Mouse (Mus musculus): ENCODE measurements at regions not wholly inside any gene's neighbourhood (a gene's known extent, or its start where the extent isn't known, plus 50 kb on each side); places are given as distances from the start of the nearest gene placed in this dataset.

DNA sequence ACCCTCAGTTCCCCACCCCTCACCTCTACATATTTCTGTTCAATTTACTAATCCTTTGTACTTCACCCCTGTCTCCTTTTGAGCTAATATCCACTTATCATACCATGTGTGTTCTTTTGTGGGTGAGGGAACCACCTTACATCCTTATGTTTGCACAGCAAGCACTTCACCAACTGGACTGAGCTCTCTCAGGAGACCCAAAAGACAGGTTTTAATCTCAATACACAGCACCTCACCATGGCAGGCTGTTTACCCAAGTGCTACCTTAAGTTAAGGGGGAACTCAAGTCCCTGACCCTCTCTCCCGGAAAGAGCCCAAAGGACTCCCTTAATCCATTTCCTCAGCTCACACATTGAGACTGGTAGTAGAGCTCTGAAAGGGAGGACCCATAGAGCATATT lies 62.3 kb upstream of the Agr3 start:
- 89% methylated on average over 1 of the region's 1 CpGs for WGBS
- no peaks in the 10 kb centered on the region for H3K9me3 ChIP-seq (ENCODE audit: control insufficient read depth, low read length)
- H3K4me3 ChIP-seq (replicated peaks; ENCODE audit: low read length): no peak overlapping the region
- no peak overlapping the region for H3K27ac ChIP-seq
- no peak overlapping the region for H3K9ac ChIP-seq
- no peaks in the 10 kb centered on the region for H3K4me1 ChIP-seq (replicated peaks; ENCODE audit: control insufficient read depth, insufficient read depth, low read length)
- no peak for ATAC-seq (ENCODE audit: low FRiP score)
- no peaks in the 10 kb centered on the region for H3K27me3 ChIP-seq (ENCODE audit: control insufficient read depth, insufficient read depth, low read length)
- H3K36me3 ChIP-seq (replicated peaks; ENCODE audit: control insufficient read depth, insufficient read depth): no peaks in the 10 kb centered on the region
- no peak for DNase-seq (ENCODE audit: low spot score)
- H3K4me2 ChIP-seq (replicated peaks): no peak overlapping the region

DNA sequence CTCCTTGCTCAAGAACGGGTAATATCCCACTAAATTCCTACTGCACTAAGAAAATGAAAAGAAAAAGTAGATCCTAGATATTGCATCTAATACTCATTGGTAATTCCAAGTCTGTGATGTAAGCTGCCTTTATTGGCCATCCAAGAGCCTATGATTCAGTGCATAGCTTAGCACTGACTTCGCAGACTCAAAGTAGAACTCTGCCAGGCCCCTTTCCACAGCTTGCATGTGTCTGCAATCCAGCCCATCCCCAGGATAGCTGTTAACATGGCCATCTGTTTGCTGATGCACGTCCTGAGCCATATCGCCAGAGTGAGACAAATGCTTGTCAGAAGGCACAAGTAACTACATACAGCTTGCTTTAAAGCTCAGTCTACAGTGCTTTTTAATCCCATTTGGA lies 72.3 kb upstream of the Agr3 start:
- H3K27ac ChIP-seq: no peak overlapping the region
- 79% methylated on average over 4 of the region's 4 CpGs for WGBS
- H3K4me3 ChIP-seq (replicated peaks; ENCODE audit: low read length): no peak overlapping the region
- H3K9me3 ChIP-seq (ENCODE audit: control insufficient read depth, low read length): no peaks in the 10 kb centered on the region
- H3K36me3 ChIP-seq (replicated peaks; ENCODE audit: control insufficient read depth, insufficient read depth): no peaks in the 10 kb centered on the region
- H3K4me1 ChIP-seq (replicated peaks; ENCODE audit: control insufficient read depth, insufficient read depth, low read length): no peaks in the 10 kb centered on the region
- no peak for ATAC-seq (ENCODE audit: low FRiP score)
- no peak for DNase-seq (ENCODE audit: low spot score)
- H3K4me2 ChIP-seq (replicated peaks): no peak overlapping the region
- H3K9ac ChIP-seq: no peak overlapping the region
- H3K27me3 ChIP-seq (ENCODE audit: control insufficient read depth, insufficient read depth, low read length): no peaks in the 10 kb centered on the region

DNA sequence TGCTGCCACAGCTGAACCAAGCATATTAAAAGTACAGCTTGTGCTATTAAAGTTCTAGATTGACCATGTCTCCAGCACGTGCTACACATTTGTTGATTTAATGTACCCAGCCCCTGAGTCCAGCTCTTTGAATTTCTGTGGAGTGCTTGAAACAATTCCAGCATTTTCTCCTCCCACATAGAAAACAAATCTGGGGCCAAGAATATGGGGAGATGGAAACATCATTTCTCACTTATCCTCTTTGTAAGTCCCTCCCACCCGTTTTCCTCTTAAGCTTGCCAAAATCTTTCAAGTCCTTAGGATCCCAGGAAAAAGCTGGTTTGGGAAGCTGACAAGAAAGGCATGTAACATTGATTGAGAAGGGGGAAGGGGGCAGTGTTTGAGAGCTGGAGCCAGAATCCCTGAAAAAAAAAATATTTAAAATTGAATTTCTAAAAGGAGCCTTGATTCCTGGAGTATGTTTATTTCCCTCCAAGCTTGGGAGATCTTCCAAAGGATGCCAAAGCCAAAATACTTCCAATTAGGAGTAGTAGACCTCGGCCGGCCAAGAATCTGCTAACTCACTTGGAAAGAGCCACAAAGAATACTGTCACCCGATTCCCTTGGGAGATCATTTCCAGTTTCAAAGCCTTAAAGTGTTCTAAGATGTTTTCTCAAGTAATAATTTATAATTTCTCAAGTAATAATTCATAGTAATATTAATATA lies 78.4 kb upstream of the Agr3 start:
- no peak for ATAC-seq (ENCODE audit: low FRiP score)
- 81% methylated on average over 5 of the region's 5 CpGs for WGBS

DNA sequence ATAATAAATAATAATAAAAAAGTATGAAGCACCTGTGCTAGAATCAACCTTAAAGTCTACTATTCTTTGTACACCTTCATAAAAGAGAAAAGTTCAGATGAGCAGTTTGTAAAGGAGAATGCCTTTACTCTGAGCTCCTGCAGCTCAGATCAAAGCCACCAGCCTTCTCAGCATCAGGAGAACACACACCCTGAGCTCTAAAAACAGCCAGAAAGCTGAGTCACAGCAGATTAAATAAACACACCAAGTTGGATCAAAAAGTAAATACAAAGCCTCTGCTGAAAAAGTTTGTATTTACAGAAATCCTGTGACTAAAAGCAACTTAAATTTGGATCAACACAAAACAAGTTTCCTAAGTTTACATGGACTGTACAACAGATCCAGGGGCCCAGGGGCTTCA lies 88.5 kb upstream of the Agr3 start:
- no peak overlapping the region for H3K4me2 ChIP-seq (replicated peaks)
- no peaks in the 10 kb centered on the region for H3K9me3 ChIP-seq (ENCODE audit: control insufficient read depth, low read length)
- H3K9ac ChIP-seq: no peak overlapping the region
- no peaks in the 10 kb centered on the region for H3K36me3 ChIP-seq (replicated peaks; ENCODE audit: control insufficient read depth, insufficient read depth)
- DNase-seq (ENCODE audit: low spot score): no peak
- no peak for ATAC-seq (ENCODE audit: low FRiP score)
- H3K27me3 ChIP-seq (ENCODE audit: control insufficient read depth, insufficient read depth, low read length): no peaks in the 10 kb centered on the region
- H3K27ac ChIP-seq: no peak overlapping the region
- no peak overlapping the region for H3K4me3 ChIP-seq (replicated peaks; ENCODE audit: low read length)
- H3K4me1 ChIP-seq (replicated peaks; ENCODE audit: control insufficient read depth, insufficient read depth, low read length): no peaks in the 10 kb centered on the region

More for the DNA sequence above, 78.4 kb upstream of the Agr3 start:
- Histone ChIP-seq H3K27me3 (ENCODE audit: control insufficient read depth, insufficient read depth, low read length) (no peaks in the 10 kb centered on the region), H3K9ac (no peak overlapping the region), H3K4me2 (replicated peaks) (no peak overlapping the region), H3K4me3 (replicated peaks; ENCODE audit: low read length) (no peak overlapping the region), H3K27ac (no peak overlapping the region), H3K36me3 (replicated peaks; ENCODE audit: control insufficient read depth, insufficient read depth) (no peaks in the 10 kb centered on the region), H3K4me1 (replicated peaks; ENCODE audit: control insufficient read depth, insufficient read depth, low read length) (no peaks in the 10 kb centered on the region), H3K9me3 (ENCODE audit: control insufficient read depth, low read length) (no peaks in the 10 kb centered on the region)
- DNase-seq (ENCODE audit: low spot score): peak; percentile 29

DNA sequence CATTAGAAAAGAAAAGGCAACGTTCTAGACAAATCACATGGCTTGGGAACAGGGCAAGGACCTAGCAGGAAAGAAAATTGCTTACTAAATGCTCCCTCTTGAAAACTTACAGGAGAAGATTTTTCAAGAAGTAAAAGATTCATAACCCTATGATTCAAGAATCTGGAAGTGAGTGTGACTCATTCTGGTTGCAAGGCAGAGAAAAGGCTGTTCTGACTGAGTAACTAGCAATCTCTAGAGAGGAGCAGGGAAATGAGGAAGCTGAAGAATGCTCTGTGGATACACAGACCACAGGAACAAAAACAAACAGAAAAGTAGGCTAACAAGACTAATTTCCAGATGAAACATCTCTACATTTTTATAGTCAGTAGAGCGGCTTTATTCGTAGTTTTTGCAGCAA lies 92.1 kb upstream of the Agr3 start:
- Histone ChIP-seq H3K4me1 (replicated peaks; ENCODE audit: control insufficient read depth, insufficient read depth, low read length) (no peaks in the 10 kb centered on the region), H3K36me3 (replicated peaks; ENCODE audit: control insufficient read depth, insufficient read depth) (no peaks in the 10 kb centered on the region), H3K9ac (no peak overlapping the region), H3K27ac (no peak overlapping the region), H3K4me2 (replicated peaks) (no peak overlapping the region), H3K27me3 (ENCODE audit: control insufficient read depth, insufficient read depth, low read length) (no peaks in the 10 kb centered on the region), H3K9me3 (ENCODE audit: control insufficient read depth, low read length) (no peaks in the 10 kb centered on the region), H3K4me3 (replicated peaks; ENCODE audit: low read length) (no peak overlapping the region)
- 86% methylated on average over 3 of the region's 3 CpGs for WGBS
- ATAC-seq (ENCODE audit: low FRiP score) (no peak), DNase-seq (ENCODE audit: low spot score) (no peak)

DNA sequence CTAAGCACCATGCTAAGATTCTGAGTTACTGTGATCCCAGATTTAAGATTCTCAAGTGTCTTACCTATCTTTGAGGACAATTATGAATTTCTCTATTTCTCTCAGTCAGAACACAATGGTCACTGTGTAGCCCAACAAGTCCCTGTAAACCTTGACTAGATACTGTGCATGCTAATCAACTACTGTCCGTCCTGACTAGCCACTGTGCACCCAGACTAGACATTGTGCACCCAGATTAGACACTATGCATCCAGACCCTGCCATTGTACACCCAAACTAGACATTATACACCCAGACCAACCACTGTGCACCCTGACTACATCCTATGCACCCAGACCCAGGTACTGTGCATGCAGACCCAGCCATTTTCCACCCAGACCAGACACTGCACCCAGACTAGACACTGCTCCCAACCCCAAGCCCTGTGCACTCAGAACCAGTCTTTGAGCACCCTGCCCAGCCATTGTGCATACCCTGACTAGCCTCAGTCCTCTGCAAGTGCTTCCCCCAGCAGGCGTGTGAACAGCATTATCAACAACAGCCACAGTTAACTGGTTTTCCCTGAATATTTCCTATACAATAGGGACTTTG lies 93.4 kb upstream of the Agr3 start:
- WGBS: 72% methylated on average over 2 of the region's 2 CpGs
- no peak overlapping the region for H3K4me3 ChIP-seq (replicated peaks; ENCODE audit: low read length)

DNA sequence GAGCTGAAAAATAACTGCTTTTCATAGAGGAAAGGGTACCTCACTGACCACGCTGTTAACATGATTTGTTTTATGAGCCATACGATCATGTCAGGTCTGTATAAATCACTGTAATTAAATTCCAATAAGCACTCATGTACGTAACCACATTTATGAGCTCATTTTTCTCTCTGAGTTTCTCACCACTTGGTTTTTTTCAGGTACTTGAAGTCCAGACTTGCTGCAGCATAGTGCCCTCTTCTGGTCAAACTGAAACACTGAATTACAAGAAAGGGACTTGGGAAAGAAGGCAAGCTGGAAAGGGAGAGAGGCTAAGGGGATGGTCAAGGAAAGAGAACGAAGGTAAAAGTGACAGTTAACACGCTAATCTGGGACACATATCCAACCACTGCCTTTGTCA lies 94.2 kb upstream of the Agr3 start:
- no peak overlapping the region for H3K4me2 ChIP-seq (replicated peaks)
- H3K36me3 ChIP-seq (replicated peaks; ENCODE audit: control insufficient read depth, insufficient read depth): no peaks in the 10 kb centered on the region
- WGBS: 20% methylated on average over 5 of the region's 5 CpGs
- peak; percentile 44 for ATAC-seq (ENCODE audit: low FRiP score)
- peak; percentile 71 for DNase-seq (ENCODE audit: low spot score)
- H3K9ac ChIP-seq: no peak overlapping the region
- no peak overlapping the region for H3K27ac ChIP-seq
- H3K27me3 ChIP-seq (ENCODE audit: control insufficient read depth, insufficient read depth, low read length): no peaks in the 10 kb centered on the region
- H3K9me3 ChIP-seq (ENCODE audit: control insufficient read depth, low read length): no peaks in the 10 kb centered on the region
- H3K4me3 ChIP-seq (replicated peaks; ENCODE audit: low read length): no peak overlapping the region
- H3K4me1 ChIP-seq (replicated peaks; ENCODE audit: control insufficient read depth, insufficient read depth, low read length): no peaks in the 10 kb centered on the region

More for the DNA sequence above, 93.4 kb upstream of the Agr3 start:
- Histone ChIP-seq H3K9ac (no peak overlapping the region), H3K4me2 (replicated peaks) (no peak overlapping the region), H3K27ac (no peak overlapping the region), H3K4me1 (replicated peaks; ENCODE audit: control insufficient read depth, insufficient read depth, low read length) (no peaks in the 10 kb centered on the region), H3K27me3 (ENCODE audit: control insufficient read depth, insufficient read depth, low read length) (no peaks in the 10 kb centered on the region), H3K36me3 (replicated peaks; ENCODE audit: control insufficient read depth, insufficient read depth) (no peaks in the 10 kb centered on the region), H3K9me3 (ENCODE audit: control insufficient read depth, low read length) (no peaks in the 10 kb centered on the region)
- ATAC-seq (ENCODE audit: low FRiP score): peak; percentile 49; the same call in 1 of the 2 replicates
- DNase-seq (ENCODE audit: low spot score): no peak

DNA sequence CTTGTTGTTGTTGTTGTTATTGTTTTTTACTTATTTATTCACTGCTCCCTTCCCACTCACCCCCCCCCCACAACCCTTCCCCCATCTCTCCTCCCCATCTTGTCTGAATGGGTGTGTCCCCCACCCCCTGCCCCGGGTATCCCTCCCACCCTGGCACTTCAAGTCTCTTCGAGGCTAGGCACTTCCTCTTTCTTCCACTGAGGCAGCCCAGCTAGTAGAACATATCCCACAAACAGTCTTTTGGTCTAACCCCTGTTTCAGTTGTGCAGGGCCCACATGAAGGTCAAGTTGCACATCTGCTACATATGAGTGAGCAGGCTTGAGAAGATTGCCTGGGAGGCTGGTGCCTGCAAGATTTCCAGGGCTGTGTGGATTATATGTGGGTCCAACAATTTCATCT lies 97.6 kb upstream of the Agr3 start:
- WGBS: 77% methylated on average over 2 of the region's 2 CpGs
- no peak for ATAC-seq (ENCODE audit: low FRiP score)
- Histone ChIP-seq H3K4me1 (replicated peaks; ENCODE audit: control insufficient read depth, insufficient read depth, low read length) (no peaks in the 10 kb centered on the region), H3K27ac (no peak overlapping the region), H3K4me2 (replicated peaks) (no peak overlapping the region), H3K4me3 (replicated peaks; ENCODE audit: low read length) (no peak overlapping the region), H3K36me3 (replicated peaks; ENCODE audit: control insufficient read depth, insufficient read depth) (no peaks in the 10 kb centered on the region), H3K9me3 (ENCODE audit: control insufficient read depth, low read length) (no peaks in the 10 kb centered on the region), H3K27me3 (ENCODE audit: control insufficient read depth, insufficient read depth, low read length) (no peaks in the 10 kb centered on the region), H3K9ac (no peak overlapping the region)
- DNase-seq (ENCODE audit: low spot score): no peak

DNA sequence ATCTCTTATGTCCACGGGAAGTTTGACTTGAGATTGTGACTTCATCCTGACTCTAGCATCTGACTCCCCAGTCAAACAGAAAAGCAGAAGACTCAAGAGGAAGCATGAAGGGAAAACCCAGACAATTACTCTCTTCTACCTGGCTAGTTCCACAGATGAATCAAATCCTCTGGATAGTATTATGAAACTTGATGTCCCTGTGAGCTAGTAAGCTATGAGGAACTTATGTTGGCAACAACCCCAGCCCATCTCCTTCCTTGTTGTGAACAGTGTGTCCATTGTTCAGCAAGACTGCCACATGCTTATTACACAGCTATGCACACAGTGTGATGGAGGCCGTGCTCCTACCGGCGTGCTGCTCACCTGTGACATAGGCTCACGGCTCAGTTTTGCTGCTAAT lies 98.4 kb upstream of the Agr3 start:
- 88% methylated on average over 5 of the region's 5 CpGs for WGBS
- Histone ChIP-seq H3K4me1 (replicated peaks; ENCODE audit: control insufficient read depth, insufficient read depth, low read length) (no peaks in the 10 kb centered on the region), H3K36me3 (replicated peaks; ENCODE audit: control insufficient read depth, insufficient read depth) (no peaks in the 10 kb centered on the region), H3K9me3 (ENCODE audit: control insufficient read depth, low read length) (peaks cover 3% of the 10 kb centered on the region; the same call in 1 of the 2 replicates), H3K4me2 (replicated peaks) (no peak overlapping the region), H3K27ac (no peak overlapping the region), H3K4me3 (replicated peaks; ENCODE audit: low read length) (no peak overlapping the region), H3K9ac (no peak overlapping the region), H3K27me3 (ENCODE audit: control insufficient read depth, insufficient read depth, low read length) (no peaks in the 10 kb centered on the region)
- no peak for DNase-seq (ENCODE audit: low spot score)
- ATAC-seq (ENCODE audit: low FRiP score): no peak

All from hindbrain, embryonic 14.5 days (tissue).